Mouse (Mus musculus) liver, embryonic 14.5 days (tissue): ENCODE data around the gene Itpr1.

Experiments used
- CTCF ChIP-seq: IDR thresholded peaks from 2 replicates; pipeline ENCODE4 v1.5.1; 2016; ENCODE audit warnings: antibody characterized with exemption, low read depth, control low read depth
- EP300 ChIP-seq: IDR thresholded peaks from 2 replicates; pipeline ENCODE4 v1.6.1; 2016; ENCODE audit warnings: antibody characterized with exemption, low read depth

- TF ChIP-seq CTCF: no peak
- TF ChIP-seq EP300: no peak
Measured at GRCm38 (mm10) chr6:108321653-108322052, 108.8 kb downstream of the Itpr1 start.
